Mouse (Mus musculus): Measurements from ENCODE around the gene Crk. TPM values are rescaled to one million over a fixed set of nuclear protein-coding genes. Genes with fewer than 3 reads are reported as not detected.
A peak's percentile ranks its signal among the peaks of the same experiment; 100 is the strongest.

Gene Crk
- polyA plus RNA-seq, 1 experiment, result 43.1 TPM

DNA sequence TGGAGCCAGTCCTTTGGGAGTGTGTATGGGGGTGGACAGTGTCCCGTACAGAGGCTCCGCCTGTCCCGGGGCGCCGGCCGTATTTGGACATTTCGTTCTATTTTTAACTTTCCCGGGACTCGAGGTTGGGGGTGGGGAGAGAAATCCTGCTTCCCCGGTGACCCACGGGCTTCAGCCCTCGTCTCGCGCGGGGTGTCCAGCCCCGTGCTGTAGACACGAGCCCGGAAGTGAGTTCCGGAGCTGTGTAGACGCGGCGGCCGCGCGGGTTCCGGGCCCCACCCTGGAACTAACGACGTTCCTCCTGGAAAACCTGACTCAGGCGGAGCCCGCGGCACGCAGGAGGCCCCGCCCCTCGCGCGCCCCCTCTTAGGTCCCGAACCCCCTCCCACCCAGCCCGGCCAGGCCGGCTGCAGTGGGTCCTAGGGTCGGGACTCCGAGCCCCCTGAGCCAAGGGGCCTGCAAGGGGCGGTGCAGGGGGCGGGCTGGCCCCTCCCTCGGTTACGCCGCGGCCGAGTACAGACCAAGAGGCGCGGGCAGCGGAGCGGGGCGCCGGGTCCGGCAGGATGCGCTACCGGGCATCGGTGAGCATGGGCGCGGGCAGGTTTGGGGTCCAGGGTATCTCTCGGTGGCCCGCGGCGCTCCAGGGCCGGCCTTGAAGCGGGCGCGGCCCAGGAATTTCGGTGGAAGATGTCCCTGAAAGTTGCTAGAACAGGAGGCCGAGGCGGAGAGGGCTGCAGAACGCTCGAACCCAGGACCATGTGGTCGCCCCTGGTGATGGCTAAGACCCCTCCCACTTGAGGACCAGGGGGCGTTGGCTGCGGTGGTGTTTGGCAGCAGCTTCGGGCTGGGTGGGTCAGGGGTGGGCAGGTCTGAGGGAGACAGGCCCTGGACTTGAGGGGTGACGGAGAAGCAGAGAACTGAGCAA, 23.2 kb upstream of the Crk start:
- DNase-seq (ENCODE audit: low read depth in 1 of 2, low spot score in 2 of 2), result peak in 1 of 2 experiments; percentile 82
- 2% methylated on average over 71 of the region's 78 CpGs for WGBS
- Histone ChIP-seq H3K4me3 (ENCODE audit: extremely low read depth, insufficient read depth, insufficient read length) (peak overlapping the region; percentile 92), H3K36me3 (ENCODE audit: control insufficient read depth, insufficient read depth, low read length) (peaks cover 28% of the 10 kb centered on the region), H3K27ac (ENCODE audit: insufficient read depth, low read length) (peak overlapping the region; percentile 99), H3K27me3 (ENCODE audit: control insufficient read depth, insufficient read depth, low read length) (no peaks in the 10 kb centered on the region), H3K4me1 (ENCODE audit: control insufficient read depth, insufficient read depth, insufficient read length) (peaks cover 14% of the 10 kb centered on the region; the same call in 1 of the 2 replicates)
- no peak for TF ChIP-seq CTCF (IDR thresholded peaks at IDR 0.05; ENCODE audit: extremely low read depth, insufficient read depth, insufficient read length, insufficient replicate concordance)
- TF ChIP-seq POLR2A (IDR thresholded peaks at IDR 0.05; ENCODE audit: low read depth, low read length), result peak; percentile 12; the same call in 1 of the 2 replicates

GRCm38 (mm10) chr11:75656621-75657590, 22.2 kb upstream of the Crk start:
- 58% methylated on average over 20 of the region's 20 CpGs for WGBS
- Histone ChIP-seq H3K4me1 (ENCODE audit: control insufficient read depth, insufficient read depth, insufficient read length) (peaks cover 14% of the 10 kb centered on the region; the same call in 1 of the 2 replicates), H3K27ac (ENCODE audit: insufficient read depth, low read length) (peak overlapping the region; percentile 99), H3K36me3 (ENCODE audit: control insufficient read depth, insufficient read depth, low read length) (peaks cover 39% of the 10 kb centered on the region), H3K27me3 (ENCODE audit: control insufficient read depth, insufficient read depth, low read length) (no peaks in the 10 kb centered on the region), H3K4me3 (ENCODE audit: extremely low read depth, insufficient read depth, insufficient read length) (peak overlapping the region; percentile 92)
- DNase-seq (ENCODE audit: low read depth in 1 of 2, low spot score in 2 of 2), result peak in 1 of 2 experiments; percentile 58
- TF ChIP-seq CTCF (IDR thresholded peaks at IDR 0.05; ENCODE audit: extremely low read depth, insufficient read depth, insufficient read length, insufficient replicate concordance) (no peak), POLR2A (IDR thresholded peaks at IDR 0.05; ENCODE audit: low read depth, low read length) (no peak)

- DNase-seq (ENCODE audit: low read depth in 1 of 2, low spot score in 2 of 2), result no peak
- H3K4me1 ChIP-seq (ENCODE audit: control insufficient read depth, insufficient read depth, insufficient read length), result peaks cover 14% of the 10 kb centered on the region; the same call in 1 of the 2 replicates
- no peaks in the 10 kb centered on the region for H3K27me3 ChIP-seq (ENCODE audit: control insufficient read depth, insufficient read depth, low read length)
- TF ChIP-seq POLR2A (IDR thresholded peaks at IDR 0.05; ENCODE audit: low read depth, low read length) (no peak), CTCF (IDR thresholded peaks at IDR 0.05; ENCODE audit: extremely low read depth, insufficient read depth, insufficient read length, insufficient replicate concordance) (no peak)
- H3K27ac ChIP-seq (ENCODE audit: insufficient read depth, low read length), result no peak overlapping the region
- H3K4me3 ChIP-seq (ENCODE audit: extremely low read depth, insufficient read depth, insufficient read length), result no peak overlapping the region
- peaks cover 46% of the 10 kb centered on the region for H3K36me3 ChIP-seq (ENCODE audit: control insufficient read depth, insufficient read depth, low read length)
Measured at GRCm38 (mm10) chr11:75657841-75658240, 21.2 kb upstream of the Crk start.

DNA sequence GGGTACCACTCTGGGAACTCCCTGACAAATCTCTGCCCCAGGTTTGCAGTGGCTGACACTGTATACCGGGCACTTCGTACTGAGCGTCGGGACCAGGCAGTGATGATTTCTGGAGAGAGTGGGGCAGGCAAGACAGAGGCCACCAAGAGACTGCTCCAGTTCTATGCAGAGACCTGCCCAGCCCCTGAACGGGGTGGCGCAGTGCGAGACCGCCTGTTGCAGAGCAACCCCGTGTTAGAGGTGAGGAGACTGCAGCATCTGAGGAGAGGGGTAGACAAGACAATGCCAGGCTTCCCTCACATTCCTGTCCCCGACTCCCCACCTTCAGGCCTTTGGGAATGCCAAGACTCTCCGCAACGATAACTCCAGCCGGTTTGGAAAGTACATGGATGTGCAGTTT, 20.7 kb upstream of the Crk start:
- no peak for TF ChIP-seq POLR2A (IDR thresholded peaks at IDR 0.05; ENCODE audit: low read depth, low read length)
- TF ChIP-seq CTCF (IDR thresholded peaks at IDR 0.05; ENCODE audit: extremely low read depth, insufficient read depth, insufficient read length, insufficient replicate concordance), result no peak
- 96% methylated on average over 13 of the region's 13 CpGs for WGBS
- Histone ChIP-seq H3K27me3 (ENCODE audit: control insufficient read depth, insufficient read depth, low read length) (no peaks in the 10 kb centered on the region), H3K27ac (ENCODE audit: insufficient read depth, low read length) (no peak overlapping the region), H3K4me3 (ENCODE audit: extremely low read depth, insufficient read depth, insufficient read length) (no peak overlapping the region), H3K36me3 (ENCODE audit: control insufficient read depth, insufficient read depth, low read length) (peaks cover 46% of the 10 kb centered on the region), H3K4me1 (ENCODE audit: control insufficient read depth, insufficient read depth, insufficient read length) (peaks cover 14% of the 10 kb centered on the region; the same call in 1 of the 2 replicates)
- DNase-seq (ENCODE audit: low read depth in 1 of 2, low spot score in 2 of 2), result no peak

GRCm38 (mm10) chr11:75658996-75659750, 19.9 kb upstream of the Crk start:
- TF ChIP-seq POLR2A (IDR thresholded peaks at IDR 0.05; ENCODE audit: low read depth, low read length), result no peak
- TF ChIP-seq CTCF (IDR thresholded peaks at IDR 0.05; ENCODE audit: extremely low read depth, insufficient read depth, insufficient read length, insufficient replicate concordance), result no peak
- Histone ChIP-seq H3K27ac (ENCODE audit: insufficient read depth, low read length) (no peak overlapping the region), H3K36me3 (ENCODE audit: control insufficient read depth, insufficient read depth, low read length) (peaks cover 48% of the 10 kb centered on the region), H3K4me1 (ENCODE audit: control insufficient read depth, insufficient read depth, insufficient read length) (peaks cover 14% of the 10 kb centered on the region; the same call in 1 of the 2 replicates), H3K4me3 (ENCODE audit: extremely low read depth, insufficient read depth, insufficient read length) (no peak overlapping the region), H3K27me3 (ENCODE audit: control insufficient read depth, insufficient read depth, low read length) (no peaks in the 10 kb centered on the region)
- WGBS, result 82% methylated on average over 14 of the region's 14 CpGs
- DNase-seq (ENCODE audit: low read depth in 1 of 2, low spot score in 2 of 2), result no peak

DNA sequence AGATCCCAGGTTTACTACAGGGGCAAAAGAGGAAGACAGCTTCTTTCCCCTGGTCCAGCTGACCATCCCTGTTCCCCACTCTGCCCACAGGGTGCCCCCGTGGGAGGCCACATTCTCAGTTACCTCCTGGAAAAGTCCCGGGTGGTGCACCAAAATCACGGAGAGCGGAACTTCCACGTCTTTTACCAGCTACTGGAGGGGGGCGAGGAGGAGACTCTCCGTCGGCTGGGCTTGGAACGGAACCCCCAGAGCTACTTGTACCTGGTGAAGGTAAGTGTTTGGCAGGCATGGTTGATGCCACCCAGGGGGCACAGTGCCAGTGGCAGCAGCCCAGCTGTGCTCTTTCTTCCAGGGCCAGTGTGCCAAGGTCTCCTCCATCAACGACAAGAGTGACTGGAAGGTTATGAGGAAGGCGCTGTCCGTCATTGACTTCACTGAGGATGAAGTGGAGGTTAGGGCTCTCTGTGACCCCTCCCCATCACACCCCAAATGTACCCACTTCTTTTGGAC, 18.9 kb upstream of the Crk start:
- peaks cover 52% of the 10 kb centered on the region for H3K36me3 ChIP-seq (ENCODE audit: control insufficient read depth, insufficient read depth, low read length)
- H3K27ac ChIP-seq (ENCODE audit: insufficient read depth, low read length), result no peak overlapping the region

More for the DNA sequence above, 18.9 kb upstream of the Crk start:
- Histone ChIP-seq H3K4me3 (ENCODE audit: extremely low read depth, insufficient read depth, insufficient read length) (no peak overlapping the region), H3K4me1 (ENCODE audit: control insufficient read depth, insufficient read depth, insufficient read length) (peaks cover 9% of the 10 kb centered on the region; the same call in 1 of the 2 replicates), H3K27me3 (ENCODE audit: control insufficient read depth, insufficient read depth, low read length) (no peaks in the 10 kb centered on the region)
- 91% methylated on average over 12 of the region's 12 CpGs for WGBS
- TF ChIP-seq POLR2A (IDR thresholded peaks at IDR 0.05; ENCODE audit: low read depth, low read length), result no peak
- no peak for TF ChIP-seq CTCF (IDR thresholded peaks at IDR 0.05; ENCODE audit: extremely low read depth, insufficient read depth, insufficient read length, insufficient replicate concordance)
- no peak for DNase-seq (ENCODE audit: low read depth in 1 of 2, low spot score in 2 of 2)

All from spleen, adult 2 months (tissue).